Mouse (Mus musculus) liver, embryonic 11.5 days (tissue): ENCODE measurements around the gene Arhgef7. TPM values are rescaled to one million over a fixed set of nuclear protein-coding genes. Genes with fewer than 3 reads are reported as not detected.

ENCODE experiments used
- ATAC-seq: fragments of 200-750 bp; cut with Nextera tagmentation; replicated peaks from 2 replicates; pipeline ENCODE4 v1.8.0; 2017; ENCODE audit warnings: moderate number of reproducible peaks, mild to moderate bottlenecking, moderate TSS enrichment, moderate library complexity; ENCODE audit not compliant: low FRiP score
- DNase-seq: peaks from one replicate; pipeline ENCODE4 v3.0.0-alpha.2; 2017; ENCODE audit warnings: low spot score
- H3K27ac ChIP-seq: fragments of 300-500 bp; sonication (generic); 2 replicates; pipeline ENCODE4 v1.5.1; 2014; ENCODE audit warnings: mild to moderate bottlenecking, low read depth, low read length, control low read depth
- H3K27me3 ChIP-seq: fragments of 300-500 bp; sonication (generic); replicated peaks from 2 replicates; pipeline ENCODE4 v1.6.1; 2014; ENCODE audit warnings: low read length, mixed read lengths; ENCODE audit not compliant: control insufficient read depth, insufficient read depth
- H3K36me3 ChIP-seq: fragments of 300-500 bp; sonication (generic); 2 replicates; pipeline ENCODE4 v1.6.1; 2014; ENCODE audit warnings: mild to moderate bottlenecking, low read length, moderate library complexity, mixed read lengths; ENCODE audit not compliant: control insufficient read depth, insufficient read depth
- H3K4me1 ChIP-seq: fragments of 300-500 bp; sonication (generic); replicated peaks from 2 replicates; pipeline ENCODE4 v1.6.1; 2014; ENCODE audit warnings: low read length, mixed read lengths; ENCODE audit not compliant: control insufficient read depth, insufficient read depth
- H3K4me2 ChIP-seq: fragments of 300-500 bp; sonication (generic); 2 replicates; pipeline ENCODE4 v1.6.1; 2014; ENCODE audit warnings: mild to moderate bottlenecking, control low read depth, moderate library complexity
- H3K4me3 ChIP-seq: fragments of 300-500 bp; sonication (generic); 2 replicates; pipeline ENCODE4 v1.5.1; 2014; ENCODE audit warnings: low read depth, low read length, control low read depth
- H3K9ac ChIP-seq: fragments of 300-500 bp; sonication (generic); 2 replicates; pipeline ENCODE4 v1.6.1; 2014; ENCODE audit warnings: low read depth, low read length, control low read depth
- H3K9me3 ChIP-seq: fragments of 300-500 bp; sonication (generic); 2 replicates; pipeline ENCODE4 v1.6.1; 2016; ENCODE audit warnings: low read length, inconsistent platforms, mixed read lengths; ENCODE audit not compliant: control insufficient read depth
- whole genome bisulfite sequencing: fragments of 180-500 bp; shearing (Covaris S2); extraction: QIAGEN DNeasy Blood & Tissue Kit; methylation state at CpG from one replicate; pipeline ENCODE4 v1.1.7; 2014; 5-methylcytosine and 5-hydroxymethylcytosine counted together
- polyA plus RNA-seq: library from polyadenylated mRNA; unstranded; fragments of >200 nt; fragmentation: Nextera tagmentation; extraction: Ambion mirVana; gene quantifications from 2 replicates; pipeline ENCODE4 v1.2.1, GENCODE M21; 2014

Arhgef7 gene
- polyA plus RNA-seq, 1 experiment from 2014 or later: 31.1 TPM

GRCm38 (mm10) chr8:11834200-11834599 is 106.7 kb downstream of the Arhgef7 start:
- no peaks in the 10 kb centered on the region for H3K27me3 ChIP-seq
- H3K4me2 ChIP-seq: no peak overlapping the region
- H3K4me3 ChIP-seq: no peak overlapping the region
- peaks cover 18% of the 10 kb centered on the region for H3K36me3 ChIP-seq
- DNase-seq: no peak
- ATAC-seq: no peak
- no peaks in the 10 kb centered on the region for H3K9me3 ChIP-seq
- 0 out of 2 replicates have a peak, but pooled peaks cover 4% of the 10 kb centered on the region for H3K4me1 ChIP-seq
- no peak overlapping the region for H3K9ac ChIP-seq
- WGBS: 91% methylated on average over 5 of the region's 5 CpGs
- no peak overlapping the region for H3K27ac ChIP-seq

GRCm38 (mm10) chr8:11834691-11835090 is 107.2 kb downstream of the Arhgef7 start:
- ATAC-seq (no peak), DNase-seq (no peak)
- H3K4me2 ChIP-seq: no peak overlapping the region
- 86% methylated on average over 16 of the region's 16 CpGs for WGBS
- no peak overlapping the region for H3K27ac ChIP-seq
- no peaks in the 10 kb centered on the region for H3K9me3 ChIP-seq
- no peaks in the 10 kb centered on the region for H3K27me3 ChIP-seq
- no peak overlapping the region for H3K4me3 ChIP-seq
- H3K4me1 ChIP-seq: 0 out of 2 replicates have a peak, but pooled peaks cover 4% of the 10 kb centered on the region
- peaks cover 18% of the 10 kb centered on the region for H3K36me3 ChIP-seq
- no peak overlapping the region for H3K9ac ChIP-seq

- H3K27ac ChIP-seq: no peak within 1 kb of the TSS
- H3K4me1 ChIP-seq: no peaks in the 10 kb centered on the region
- H3K9ac ChIP-seq: no peak within 1 kb of the TSS
- WGBS: 85% methylated on average over 5 of the region's 5 CpGs
- H3K4me2 ChIP-seq: no peak within 1 kb of the TSS
- no peak within 1 kb of the TSS for H3K4me3 ChIP-seq
- DNase-seq: no peak
- H3K9me3 ChIP-seq: no peaks in the 10 kb centered on the region
- no peak for ATAC-seq
- H3K36me3 ChIP-seq: no peaks in the 10 kb centered on the region
- H3K27me3 ChIP-seq: no peaks in the 10 kb centered on the region
Observed at GRCm38 (mm10) chr8:11840174-11840573, 112.7 kb downstream of the Arhgef7 start, which contains the start of gene Tex29. TSS of gene Tex29 (plus strand) at chr8:11840474.

- no peak for DNase-seq
- H3K4me3 ChIP-seq: no peak overlapping the region
- no peaks in the 10 kb centered on the region for H3K36me3 ChIP-seq
- H3K4me2 ChIP-seq: no peak overlapping the region
- H3K9ac ChIP-seq: no peak overlapping the region
- no peaks in the 10 kb centered on the region for H3K27me3 ChIP-seq
- H3K9me3 ChIP-seq: no peaks in the 10 kb centered on the region
- ATAC-seq: no peak
- no peaks in the 10 kb centered on the region for H3K4me1 ChIP-seq
- no peak overlapping the region for H3K27ac ChIP-seq
- 54% methylated on average over 8 of the region's 8 CpGs for whole genome bisulfite sequencing
Observed at GRCm38 (mm10) chr8:11841571-11841970, 114.0 kb downstream of the Arhgef7 start.

- 72% methylated on average over 8 of the region's 8 CpGs for WGBS
- no peaks in the 10 kb centered on the region for H3K27me3 ChIP-seq
- ATAC-seq: no peak
- H3K36me3 ChIP-seq: no peaks in the 10 kb centered on the region
- no peak for DNase-seq
- H3K9me3 ChIP-seq: no peaks in the 10 kb centered on the region
- no peak overlapping the region for H3K4me2 ChIP-seq
- H3K4me3 ChIP-seq: no peak overlapping the region
- H3K9ac ChIP-seq: no peak overlapping the region
- no peaks in the 10 kb centered on the region for H3K4me1 ChIP-seq
- H3K27ac ChIP-seq: no peak overlapping the region
Observed at GRCm38 (mm10) chr8:11842757-11843156, 115.2 kb downstream of the Arhgef7 start.

GRCm38 (mm10) chr8:11843677-11844315 is 116.3 kb downstream of the Arhgef7 start:
- WGBS: 80% methylated on average over 13 of the region's 13 CpGs
- no peaks in the 10 kb centered on the region for H3K36me3 ChIP-seq
- H3K27me3 ChIP-seq: no peaks in the 10 kb centered on the region
- no peak for ATAC-seq
- no peak overlapping the region for H3K4me2 ChIP-seq
- no peaks in the 10 kb centered on the region for H3K4me1 ChIP-seq
- no peak overlapping the region for H3K27ac ChIP-seq
- DNase-seq: no peak
- no peaks in the 10 kb centered on the region for H3K9me3 ChIP-seq
- H3K9ac ChIP-seq: no peak overlapping the region
- no peak overlapping the region for H3K4me3 ChIP-seq

GRCm38 (mm10) chr8:11844316-11844685 is 116.8 kb downstream of the Arhgef7 start:
- H3K27ac ChIP-seq: no peak overlapping the region
- no peak overlapping the region for H3K4me3 ChIP-seq
- no peaks in the 10 kb centered on the region for H3K27me3 ChIP-seq
- H3K4me2 ChIP-seq: no peak overlapping the region
- no peak for ATAC-seq
- DNase-seq: no peak
- no peaks in the 10 kb centered on the region for H3K9me3 ChIP-seq
- H3K36me3 ChIP-seq: no peaks in the 10 kb centered on the region
- WGBS: 81% methylated on average over 7 of the region's 7 CpGs
- no peak overlapping the region for H3K9ac ChIP-seq
- no peaks in the 10 kb centered on the region for H3K4me1 ChIP-seq

GRCm38 (mm10) chr8:11846807-11847206 is 119.3 kb downstream of the Arhgef7 start:
- DNase-seq: no peak
- Histone ChIP-seq H3K36me3 (no peaks in the 10 kb centered on the region), H3K4me2 (no peak overlapping the region), H3K27me3 (no peaks in the 10 kb centered on the region), H3K9ac (no peak overlapping the region), H3K27ac (no peak overlapping the region), H3K9me3 (no peaks in the 10 kb centered on the region), H3K4me3 (no peak overlapping the region), H3K4me1 (no peaks in the 10 kb centered on the region)
- no peak for ATAC-seq
- WGBS: 88% methylated on average over 6 of the region's 6 CpGs

GRCm38 (mm10) chr8:11867832-11868231 is 140.3 kb downstream of the Arhgef7 start:
- no peak overlapping the region for H3K4me3 ChIP-seq
- H3K36me3 ChIP-seq: no peaks in the 10 kb centered on the region
- H3K4me2 ChIP-seq: no peak overlapping the region
- DNase-seq (no peak), ATAC-seq (no peak)
- H3K27me3 ChIP-seq: no peaks in the 10 kb centered on the region
- no peak overlapping the region for H3K9ac ChIP-seq
- no peak overlapping the region for H3K27ac ChIP-seq
- H3K9me3 ChIP-seq: 0 out of 2 replicates have a peak, but pooled peaks cover 3% of the 10 kb centered on the region
- no peaks in the 10 kb centered on the region for H3K4me1 ChIP-seq
